Mouse (Mus musculus): ENCODE results near the gene Smarca4. TPM values are rescaled to one million over a fixed set of nuclear protein-coding genes. Genes with fewer than 3 reads are reported as not detected.

Smarca4 gene
- polyA plus RNA-seq, 1 experiment from 2014 or later, result 22.1 TPM

- TF ChIP-seq CTCF (IDR thresholded peaks at IDR 0.05; ENCODE audit: low read depth), result no peak
- Histone ChIP-seq H3K9me3 (ENCODE audit: control insufficient read depth) (no peaks in the 10 kb centered on the region), H3K27me3 (replicated peaks; ENCODE audit: control insufficient read depth, insufficient read depth, low read length) (no peaks in the 10 kb centered on the region), H3K4me2 (replicated peaks; ENCODE audit: low read depth) (no peak overlapping the region), H3K27ac (ENCODE audit: low read depth, low read length) (no peak overlapping the region), H3K36me3 (ENCODE audit: control insufficient read depth, insufficient read depth) (peaks cover 90% of the 10 kb centered on the region), H3K9ac (ENCODE audit: low read depth, low read length) (no peak overlapping the region), H3K4me1 (replicated peaks; ENCODE audit: control insufficient read depth, insufficient read depth, low read length) (no peaks in the 10 kb centered on the region), H3K4me3 (ENCODE audit: low read depth, low read length) (no peak overlapping the region)
- WGBS, result 92% methylated on average over 5 of the region's 5 CpGs
- ATAC-seq, result no peak
Observed at GRCm38 (mm10) chr9:21662034-21662433, 46.1 kb downstream of the Smarca4 start.

DNA sequence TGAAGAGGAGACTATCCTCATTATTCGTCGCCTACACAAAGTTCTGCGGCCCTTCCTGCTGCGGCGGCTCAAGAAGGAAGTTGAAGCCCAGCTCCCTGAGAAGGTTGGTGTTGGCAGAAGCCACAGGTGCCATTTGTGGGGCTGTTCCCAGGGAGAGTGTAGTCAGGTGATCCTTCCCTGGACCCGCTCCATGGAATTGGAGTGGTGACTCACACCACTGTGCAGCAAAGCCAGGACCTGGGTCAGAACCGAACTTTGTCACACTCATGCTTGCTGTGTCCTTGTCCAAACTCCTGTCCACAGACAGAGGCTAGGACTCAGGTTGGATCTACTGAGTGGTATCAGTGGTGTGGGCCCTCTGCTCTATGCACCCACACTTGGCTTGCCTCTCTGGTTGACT, 53.0 kb downstream of the Smarca4 start:
- Histone ChIP-seq H3K36me3 (ENCODE audit: control insufficient read depth, insufficient read depth) (peaks cover 99% of the 10 kb centered on the region), H3K9ac (ENCODE audit: low read depth, low read length) (no peak overlapping the region), H3K9me3 (ENCODE audit: control insufficient read depth) (no peaks in the 10 kb centered on the region), H3K4me3 (ENCODE audit: low read depth, low read length) (no peak overlapping the region), H3K4me2 (replicated peaks; ENCODE audit: low read depth) (no peak overlapping the region), H3K4me1 (replicated peaks; ENCODE audit: control insufficient read depth, insufficient read depth, low read length) (no peaks in the 10 kb centered on the region), H3K27me3 (replicated peaks; ENCODE audit: control insufficient read depth, insufficient read depth, low read length) (no peaks in the 10 kb centered on the region), H3K27ac (ENCODE audit: low read depth, low read length) (no peak overlapping the region)
- no peak for TF ChIP-seq CTCF (IDR thresholded peaks at IDR 0.05; ENCODE audit: low read depth)
- no peak for ATAC-seq
- 89% methylated on average over 7 of the region's 7 CpGs for WGBS

DNA sequence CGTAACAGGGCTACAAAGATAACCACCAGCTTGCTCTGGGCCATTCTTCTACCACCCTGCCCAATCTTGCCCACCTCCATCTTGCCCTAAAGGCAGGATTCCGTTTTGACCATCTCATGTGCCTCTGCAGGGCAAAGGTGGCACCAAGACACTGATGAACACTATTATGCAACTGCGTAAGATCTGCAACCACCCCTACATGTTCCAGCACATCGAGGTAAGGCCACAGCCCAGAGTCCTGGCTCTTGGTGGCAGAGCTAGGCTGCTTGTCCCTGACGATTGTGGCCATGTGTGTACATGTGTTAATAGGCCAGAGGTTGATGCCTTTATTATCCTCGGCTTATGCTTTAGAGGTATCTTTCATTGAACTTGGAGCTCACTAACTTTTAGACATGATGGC, 54.4 kb downstream of the Smarca4 start:
- Histone ChIP-seq H3K27ac (ENCODE audit: low read depth, low read length) (no peak overlapping the region), H3K9ac (ENCODE audit: low read depth, low read length) (no peak overlapping the region), H3K4me1 (replicated peaks; ENCODE audit: control insufficient read depth, insufficient read depth, low read length) (no peaks in the 10 kb centered on the region), H3K27me3 (replicated peaks; ENCODE audit: control insufficient read depth, insufficient read depth, low read length) (no peaks in the 10 kb centered on the region), H3K9me3 (ENCODE audit: control insufficient read depth) (no peaks in the 10 kb centered on the region), H3K4me3 (ENCODE audit: low read depth, low read length) (no peak overlapping the region), H3K4me2 (replicated peaks; ENCODE audit: low read depth) (no peak overlapping the region), H3K36me3 (ENCODE audit: control insufficient read depth, insufficient read depth) (peaks cover 99% of the 10 kb centered on the region)
- no peak for ATAC-seq
- WGBS, result 93% methylated on average over 6 of the region's 6 CpGs
- no peak for TF ChIP-seq CTCF (IDR thresholded peaks at IDR 0.05; ENCODE audit: low read depth)

GRCm38 (mm10) chr9:21671753-21672152, 55.8 kb downstream of the Smarca4 start:
- WGBS, result 94% methylated on average over 5 of the region's 5 CpGs
- no peak overlapping the region; the same call in 1 of the 2 replicates for H3K27ac ChIP-seq (ENCODE audit: low read depth, low read length)
- no peak for ATAC-seq
- H3K36me3 ChIP-seq (ENCODE audit: control insufficient read depth, insufficient read depth), result peaks cover 99% of the 10 kb centered on the region
- H3K9ac ChIP-seq (ENCODE audit: low read depth, low read length), result no peak overlapping the region
- no peaks in the 10 kb centered on the region for H3K27me3 ChIP-seq (replicated peaks; ENCODE audit: control insufficient read depth, insufficient read depth, low read length)
- H3K4me1 ChIP-seq (replicated peaks; ENCODE audit: control insufficient read depth, insufficient read depth, low read length), result no peaks in the 10 kb centered on the region
- no peak overlapping the region for H3K4me3 ChIP-seq (ENCODE audit: low read depth, low read length)
- H3K9me3 ChIP-seq (ENCODE audit: control insufficient read depth), result no peaks in the 10 kb centered on the region
- no peak for TF ChIP-seq CTCF (IDR thresholded peaks at IDR 0.05; ENCODE audit: low read depth)
- no peak overlapping the region for H3K4me2 ChIP-seq (replicated peaks; ENCODE audit: low read depth)

GRCm38 (mm10) chr9:21677706-21678105, 61.7 kb downstream of the Smarca4 start:
- Histone ChIP-seq H3K36me3 (ENCODE audit: control insufficient read depth, insufficient read depth) (peaks cover 84% of the 10 kb centered on the region), H3K27me3 (replicated peaks; ENCODE audit: control insufficient read depth, insufficient read depth, low read length) (no peaks in the 10 kb centered on the region), H3K9me3 (ENCODE audit: control insufficient read depth) (no peaks in the 10 kb centered on the region), H3K4me3 (ENCODE audit: low read depth, low read length) (no peak overlapping the region), H3K27ac (ENCODE audit: low read depth, low read length) (no peak overlapping the region), H3K4me2 (replicated peaks; ENCODE audit: low read depth) (no peak overlapping the region), H3K9ac (ENCODE audit: low read depth, low read length) (no peak overlapping the region), H3K4me1 (replicated peaks; ENCODE audit: control insufficient read depth, insufficient read depth, low read length) (no peaks in the 10 kb centered on the region)
- WGBS, result 94% methylated on average over 17 of the region's 17 CpGs
- no peak for ATAC-seq
- TF ChIP-seq CTCF (IDR thresholded peaks at IDR 0.05; ENCODE audit: low read depth), result no peak

GRCm38 (mm10) chr9:21680448-21680847, 64.5 kb downstream of the Smarca4 start:
- no peaks in the 10 kb centered on the region for H3K27me3 ChIP-seq (replicated peaks; ENCODE audit: control insufficient read depth, insufficient read depth, low read length)
- no peak overlapping the region for H3K27ac ChIP-seq (ENCODE audit: low read depth, low read length)
- H3K9ac ChIP-seq (ENCODE audit: low read depth, low read length), result no peak overlapping the region
- WGBS, result 87% methylated on average over 4 of the region's 4 CpGs
- H3K36me3 ChIP-seq (ENCODE audit: control insufficient read depth, insufficient read depth), result peaks cover 76% of the 10 kb centered on the region
- no peak overlapping the region for H3K4me2 ChIP-seq (replicated peaks; ENCODE audit: low read depth)
- no peaks in the 10 kb centered on the region for H3K9me3 ChIP-seq (ENCODE audit: control insufficient read depth)
- no peaks in the 10 kb centered on the region for H3K4me1 ChIP-seq (replicated peaks; ENCODE audit: control insufficient read depth, insufficient read depth, low read length)
- H3K4me3 ChIP-seq (ENCODE audit: low read depth, low read length), result no peak overlapping the region
- TF ChIP-seq CTCF (IDR thresholded peaks at IDR 0.05; ENCODE audit: low read depth), result no peak
- ATAC-seq, result no peak

GRCm38 (mm10) chr9:21682827-21683226, 66.9 kb downstream of the Smarca4 start:
- no peaks in the 10 kb centered on the region for H3K27me3 ChIP-seq (replicated peaks; ENCODE audit: control insufficient read depth, insufficient read depth, low read length)
- no peak overlapping the region for H3K4me2 ChIP-seq (replicated peaks; ENCODE audit: low read depth)
- H3K4me3 ChIP-seq (ENCODE audit: low read depth, low read length), result no peak overlapping the region
- H3K36me3 ChIP-seq (ENCODE audit: control insufficient read depth, insufficient read depth), result peaks cover 72% of the 10 kb centered on the region
- H3K9me3 ChIP-seq (ENCODE audit: control insufficient read depth), result no peaks in the 10 kb centered on the region
- H3K9ac ChIP-seq (ENCODE audit: low read depth, low read length), result no peak overlapping the region
- no peak overlapping the region for H3K27ac ChIP-seq (ENCODE audit: low read depth, low read length)
- no peaks in the 10 kb centered on the region for H3K4me1 ChIP-seq (replicated peaks; ENCODE audit: control insufficient read depth, insufficient read depth, low read length)
- ATAC-seq, result no peak
- TF ChIP-seq CTCF (IDR thresholded peaks at IDR 0.05; ENCODE audit: low read depth), result peak; percentile 63
- WGBS, result 78% methylated on average over 4 of the region's 4 CpGs

Data from intestine, postnatal 0 days (tissue).